Mouse (Mus musculus) forebrain, embryonic 10.5 days (tissue): ENCODE data around the gene Elovl5. TPM values are rescaled to one million over a fixed set of nuclear protein-coding genes. Genes with fewer than 3 reads are reported as not detected.

Experiments
- DNase-seq: peaks from one replicate; pipeline ENCODE4 v3.0.0-alpha.2; 2017; ENCODE audit warnings: low spot score; ENCODE audit errors: extremely low spot score
- H3K27ac ChIP-seq: fragments of 300-500 bp; sonication (generic); 2 replicates; pipeline ENCODE4 v1.5.1; 2016; ENCODE audit warnings: mild to moderate bottlenecking
- H3K27me3 ChIP-seq: fragments of 300-500 bp; sonication (generic); 2 replicates; pipeline ENCODE4 v1.6.1; 2016; ENCODE audit warnings: mild to moderate bottlenecking; ENCODE audit not compliant: poor library complexity, severe bottlenecking
- H3K36me3 ChIP-seq: fragments of 300-500 bp; sonication (generic); replicated peaks from 2 replicates; pipeline ENCODE4 v1.6.1; 2016; ENCODE audit warnings: mild to moderate bottlenecking, moderate library complexity
- H3K4me1 ChIP-seq: fragments of 300-500 bp; sonication (generic); 2 replicates; pipeline ENCODE4 v1.6.1; 2016
- H3K4me3 ChIP-seq: fragments of 300-500 bp; sonication (generic); 2 replicates; pipeline ENCODE4 v1.5.1; 2016; ENCODE audit warnings: mild to moderate bottlenecking, moderate library complexity
- H3K9me3 ChIP-seq: fragments of 300-500 bp; sonication (generic); 2 replicates; pipeline ENCODE4 v1.6.1; 2016; ENCODE audit warnings: mild to moderate bottlenecking, moderate library complexity
- WGBS: fragments of 180-500 bp; shearing (Covaris S2); methylation state at CpG from one replicate; pipeline ENCODE4 v1.1.7; 2016; 5-methylcytosine and 5-hydroxymethylcytosine counted together
- polyA plus RNA-seq: library from polyadenylated mRNA; unstranded; fragments of >200 nt; fragmentation: Nextera tagmentation; extraction: Ambion mirVana; gene quantifications from 2 replicates; pipeline ENCODE4 v1.2.1, GENCODE M21; 2016

The Elovl5 gene
- polyA plus RNA-seq, 1 experiment from 2014 or later = 102 TPM

GRCm38 (mm10) chr9:77965768-77966552, 48.8 kb downstream of the Elovl5 start:
- Histone ChIP-seq H3K4me1 (peaks cover 31% of the 10 kb centered on the region), H3K36me3 (peaks cover 68% of the 10 kb centered on the region), H3K27ac (no peak overlapping the region), H3K27me3 (no peaks in the 10 kb centered on the region), H3K4me3 (no peak overlapping the region), H3K9me3 (no peaks in the 10 kb centered on the region)
- no peak for DNase-seq
- WGBS = 88% methylated on average over 6 of the region's 6 CpGs

- no peak overlapping the region for H3K4me3 ChIP-seq
- no peaks in the 10 kb centered on the region for H3K9me3 ChIP-seq
- DNase-seq = no peak
- WGBS = 93% methylated on average over 7 of the region's 7 CpGs
- peaks cover 68% of the 10 kb centered on the region for H3K36me3 ChIP-seq
- H3K27ac ChIP-seq = no peak overlapping the region
- no peaks in the 10 kb centered on the region for H3K27me3 ChIP-seq
- peaks cover 35% of the 10 kb centered on the region for H3K4me1 ChIP-seq
Observed at GRCm38 (mm10) chr9:77966861-77967260, 49.7 kb downstream of the Elovl5 start.

DNA sequence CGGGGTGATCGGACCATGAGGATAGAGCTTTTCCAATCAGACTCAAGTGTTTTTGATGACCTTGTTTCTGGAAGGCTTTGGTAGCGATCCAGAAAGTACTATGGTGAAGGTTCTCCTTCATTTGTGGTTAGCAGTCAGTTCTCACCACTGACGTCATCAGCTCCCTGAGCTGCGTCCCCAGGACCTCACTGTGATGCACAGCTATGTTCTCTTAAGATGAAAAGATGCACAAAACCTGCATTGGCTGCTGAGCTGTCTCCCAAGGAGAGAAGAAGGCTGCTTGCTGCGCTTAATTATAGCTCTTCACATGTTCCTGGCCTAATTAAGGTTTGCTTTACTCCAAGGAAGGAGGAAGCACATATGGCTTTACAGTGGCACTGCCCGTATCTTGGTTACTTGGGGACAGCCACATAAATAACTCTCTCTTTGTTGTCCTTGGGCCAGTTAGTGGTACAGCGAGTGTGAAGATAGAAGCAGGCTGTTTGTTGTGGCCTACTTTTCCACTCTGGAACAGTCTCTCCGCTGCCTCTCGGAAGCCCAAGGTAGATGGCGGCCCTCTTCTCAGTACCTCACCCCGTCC, 50.5 kb downstream of the Elovl5 start:
- Histone ChIP-seq H3K4me3 (no peak overlapping the region), H3K27ac (no peak overlapping the region), H3K36me3 (peaks cover 69% of the 10 kb centered on the region), H3K27me3 (no peaks in the 10 kb centered on the region), H3K4me1 (peaks cover 35% of the 10 kb centered on the region), H3K9me3 (no peaks in the 10 kb centered on the region)
- no peak for DNase-seq
- 95% methylated on average over 12 of the region's 12 CpGs for WGBS

- peaks cover 18% of the 10 kb centered on the region for H3K4me1 ChIP-seq
- H3K27me3 ChIP-seq = no peaks in the 10 kb centered on the region
- 93% methylated on average over 6 of the region's 6 CpGs for WGBS
- peaks cover 53% of the 10 kb centered on the region for H3K36me3 ChIP-seq
- no peaks in the 10 kb centered on the region for H3K9me3 ChIP-seq
- DNase-seq = no peak
- no peak overlapping the region for H3K4me3 ChIP-seq
- no peak overlapping the region for H3K27ac ChIP-seq
Observed at GRCm38 (mm10) chr9:77969192-77969953, 52.2 kb downstream of the Elovl5 start.

- WGBS = 95% methylated on average over 7 of the region's 7 CpGs
- H3K4me1 ChIP-seq = no peaks in the 10 kb centered on the region
- H3K4me3 ChIP-seq = no peak overlapping the region
- H3K27me3 ChIP-seq = no peaks in the 10 kb centered on the region
- H3K27ac ChIP-seq = no peak overlapping the region
- DNase-seq = no peak
- no peaks in the 10 kb centered on the region for H3K9me3 ChIP-seq
- peaks cover 89% of the 10 kb centered on the region for H3K36me3 ChIP-seq
Observed at GRCm38 (mm10) chr9:77979000-77979399, 61.8 kb downstream of the Elovl5 start.

- WGBS = 94% methylated on average over 16 of the region's 16 CpGs
- Histone ChIP-seq H3K27ac (no peak overlapping the region), H3K36me3 (peaks cover 81% of the 10 kb centered on the region), H3K27me3 (no peaks in the 10 kb centered on the region), H3K4me1 (no peaks in the 10 kb centered on the region), H3K4me3 (no peak overlapping the region), H3K9me3 (no peaks in the 10 kb centered on the region)
- DNase-seq = no peak
Observed at GRCm38 (mm10) chr9:77982616-77983015, 65.5 kb downstream of the Elovl5 start.

DNA sequence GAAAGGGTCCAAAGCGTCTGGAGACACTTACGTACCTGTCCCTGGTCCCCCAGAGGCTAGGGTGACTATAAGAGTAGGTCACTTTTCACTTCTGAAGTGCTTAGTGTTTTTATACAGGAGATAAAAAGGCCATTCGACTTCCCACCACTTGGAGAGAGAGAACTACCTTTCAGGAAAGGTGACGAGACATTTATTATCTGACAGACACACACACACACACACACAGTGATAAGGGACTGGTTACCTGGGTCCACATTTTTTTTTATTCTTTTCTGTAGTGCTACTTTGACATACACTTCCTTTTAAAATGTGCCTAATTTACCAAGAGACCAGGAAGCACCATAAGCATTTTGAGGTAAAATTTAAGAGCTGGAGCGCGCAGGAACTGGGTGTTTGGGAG, 66.4 kb downstream of the Elovl5 start:
- WGBS = 92% methylated on average over 6 of the region's 6 CpGs
- DNase-seq = no peak
- H3K4me3 ChIP-seq = no peak overlapping the region
- H3K4me1 ChIP-seq = no peaks in the 10 kb centered on the region
- peaks cover 72% of the 10 kb centered on the region for H3K36me3 ChIP-seq
- no peaks in the 10 kb centered on the region for H3K27me3 ChIP-seq
- H3K9me3 ChIP-seq = no peaks in the 10 kb centered on the region
- no peak overlapping the region for H3K27ac ChIP-seq

DNA sequence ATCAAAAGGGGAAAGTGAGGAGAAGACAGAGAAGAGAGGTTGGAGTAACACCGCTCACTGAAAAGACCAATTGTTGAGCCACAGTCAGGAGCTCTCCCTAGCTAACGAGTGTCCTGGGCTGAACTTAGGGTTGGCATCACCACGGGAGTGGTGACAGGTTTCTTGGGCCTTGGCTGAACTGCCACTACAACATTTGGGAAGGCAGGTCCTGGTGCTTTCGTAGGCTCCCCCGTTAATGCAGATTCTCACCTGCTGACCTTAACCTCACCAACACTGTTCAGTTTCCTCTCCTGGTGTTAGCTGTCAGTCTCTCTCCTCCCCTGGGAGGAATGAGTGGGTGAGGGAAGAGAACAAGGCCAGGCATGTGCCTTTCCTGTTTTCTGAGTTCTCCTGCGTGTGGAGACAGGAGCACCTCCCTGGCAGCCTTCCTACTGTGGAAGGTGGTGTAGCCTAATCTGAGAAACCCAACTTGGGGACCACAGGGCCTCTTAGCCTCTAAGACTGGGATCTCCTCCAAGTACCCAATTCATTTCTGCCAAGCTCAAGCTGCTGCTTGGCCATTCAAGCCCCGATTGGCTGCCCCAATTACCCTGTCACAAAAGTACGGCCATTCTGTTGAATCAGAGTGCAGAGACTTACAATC, 69.1 kb downstream of the Elovl5 start:
- Histone ChIP-seq H3K4me3 (no peak overlapping the region), H3K27ac (no peak overlapping the region), H3K4me1 (no peaks in the 10 kb centered on the region; the same call in 1 of the 2 replicates), H3K27me3 (no peaks in the 10 kb centered on the region), H3K36me3 (peaks cover 44% of the 10 kb centered on the region), H3K9me3 (no peaks in the 10 kb centered on the region)
- 83% methylated on average over 8 of the region's 8 CpGs for WGBS
- no peak for DNase-seq

- no peak for DNase-seq
- WGBS = 71% methylated on average over 8 of the region's 8 CpGs
- peaks cover 11% of the 10 kb centered on the region for H3K36me3 ChIP-seq
- H3K27ac ChIP-seq = no peak overlapping the region
- H3K27me3 ChIP-seq = no peaks in the 10 kb centered on the region
- no peaks in the 10 kb centered on the region; the same call in 1 of the 2 replicates for H3K4me1 ChIP-seq
- no peak overlapping the region for H3K4me3 ChIP-seq
- H3K9me3 ChIP-seq = no peaks in the 10 kb centered on the region
Observed at GRCm38 (mm10) chr9:77989626-77990025, 72.5 kb downstream of the Elovl5 start.

DNA sequence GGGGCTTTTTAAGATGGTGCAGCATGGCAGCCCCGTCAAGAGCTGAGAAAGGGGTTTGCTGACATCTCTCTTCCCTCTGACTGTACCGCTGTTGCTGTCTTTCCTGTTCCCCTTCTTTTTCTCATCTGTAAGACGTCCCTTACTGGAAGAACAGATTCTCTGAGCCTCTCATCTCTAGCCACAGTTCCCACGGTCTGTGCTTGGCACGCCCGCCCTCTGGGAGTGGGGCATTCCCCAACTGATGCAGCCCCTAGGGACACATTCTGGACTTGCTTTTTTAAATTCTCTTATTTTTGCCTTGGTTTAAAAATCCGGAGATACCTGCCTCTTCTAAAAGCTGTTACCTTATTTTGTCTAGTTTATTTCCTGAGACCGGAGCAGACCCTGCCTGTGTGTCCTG, 73.1 kb downstream of the Elovl5 start:
- H3K27ac ChIP-seq = no peak overlapping the region
- WGBS = 75% methylated on average over 8 of the region's 8 CpGs
- no peaks in the 10 kb centered on the region for H3K27me3 ChIP-seq
- no peak for DNase-seq
- no peak overlapping the region for H3K4me3 ChIP-seq
- H3K4me1 ChIP-seq = no peaks in the 10 kb centered on the region; the same call in 1 of the 2 replicates
- H3K36me3 ChIP-seq = peaks cover 4% of the 10 kb centered on the region
- no peaks in the 10 kb centered on the region for H3K9me3 ChIP-seq

GRCm38 (mm10) chr9:77991650-77992049, 74.5 kb downstream of the Elovl5 start:
- DNase-seq = no peak
- Histone ChIP-seq H3K36me3 (no peaks in the 10 kb centered on the region), H3K4me3 (no peak overlapping the region), H3K4me1 (no peaks in the 10 kb centered on the region; the same call in 1 of the 2 replicates), H3K27ac (no peak overlapping the region), H3K27me3 (no peaks in the 10 kb centered on the region), H3K9me3 (no peaks in the 10 kb centered on the region)
- 92% methylated on average over 4 of the region's 4 CpGs for WGBS

GRCm38 (mm10) chr9:77992276-77992675, 75.1 kb downstream of the Elovl5 start:
- Histone ChIP-seq H3K4me1 (no peaks in the 10 kb centered on the region; the same call in 1 of the 2 replicates), H3K4me3 (no peak overlapping the region), H3K9me3 (no peaks in the 10 kb centered on the region), H3K36me3 (no peaks in the 10 kb centered on the region), H3K27ac (no peak overlapping the region), H3K27me3 (no peaks in the 10 kb centered on the region)
- no peak for DNase-seq
- WGBS = 94% methylated on average over 6 of the region's 6 CpGs
